Mouse (Mus musculus) heart, embryonic 11.5 days (tissue): Measurements from ENCODE around the gene Atp2b2. TPM values are rescaled to one million over a fixed set of nuclear protein-coding genes. Genes with fewer than 3 reads are reported as not detected.
A peak's percentile ranks its signal among the peaks of the same experiment; 100 is the strongest.

ENCODE experiments used
- ATAC-seq: fragments of 200-750 bp; cut with Nextera tagmentation; replicated peaks from 2 replicates; pipeline ENCODE4 v1.8.0; 2017; ENCODE audit warnings: moderate library complexity; ENCODE audit not compliant: insufficient number of reproducible peaks, low FRiP score, low TSS enrichment
- H3K27ac ChIP-seq: fragments of 300-500 bp; sonication (generic); 2 replicates; pipeline ENCODE4 v1.5.1; 2014; ENCODE audit warnings: mild to moderate bottlenecking, low read depth, low read length
- H3K27me3 ChIP-seq: fragments of 300-500 bp; sonication (generic); 2 replicates; pipeline ENCODE4 v1.6.1; 2014; ENCODE audit warnings: mild to moderate bottlenecking, low read length, mixed read lengths; ENCODE audit not compliant: control insufficient read depth, insufficient read depth
- H3K36me3 ChIP-seq: fragments of 300-500 bp; sonication (generic); 2 replicates; pipeline ENCODE4 v1.6.1; 2014; ENCODE audit warnings: mild to moderate bottlenecking, low read length, moderate library complexity, mixed read lengths; ENCODE audit not compliant: control insufficient read depth, insufficient read depth
- H3K4me1 ChIP-seq: fragments of 300-500 bp; sonication (generic); 2 replicates; pipeline ENCODE4 v1.6.1; 2014; ENCODE audit warnings: low read length; ENCODE audit not compliant: control insufficient read depth, insufficient read depth
- H3K4me2 ChIP-seq: fragments of 300-500 bp; sonication (generic); 2 replicates; pipeline ENCODE4 v1.6.1; 2014; ENCODE audit warnings: mild to moderate bottlenecking, moderate library complexity
- H3K4me3 ChIP-seq: fragments of 300-500 bp; sonication (generic); 2 replicates; pipeline ENCODE4 v1.5.1; 2014; ENCODE audit warnings: low read depth, low read length
- H3K9ac ChIP-seq: fragments of 300-500 bp; sonication (generic); 2 replicates; pipeline ENCODE4 v1.6.1; 2014; ENCODE audit warnings: mild to moderate bottlenecking, low read depth, low read length, moderate library complexity
- H3K9me3 ChIP-seq: fragments of 300-500 bp; sonication (generic); replicated peaks from 2 replicates; pipeline ENCODE4 v1.6.1; 2016; ENCODE audit warnings: low read length; ENCODE audit not compliant: control insufficient read depth
- WGBS: fragments of 180-500 bp; shearing (Covaris S2); extraction: QIAGEN DNeasy Blood & Tissue Kit; methylation state at CpG from one replicate; pipeline ENCODE4 v1.1.7; 2014; ENCODE audit not compliant: insufficient replicate concordance; 5-methylcytosine and 5-hydroxymethylcytosine counted together
- polyA plus RNA-seq: library from polyadenylated mRNA; unstranded; fragments of >200 nt; fragmentation: Nextera tagmentation; extraction: Ambion mirVana; gene quantifications from 2 replicates; pipeline ENCODE4 v1.2.1, GENCODE M21; 2014

Gene Atp2b2
- polyA plus RNA-seq, 1 experiment from 2014 or later = 0.40 TPM

- Histone ChIP-seq H3K36me3 (no peaks in the 10 kb centered on the region), H3K9me3 (no peaks in the 10 kb centered on the region), H3K27me3 (peaks cover 9% of the 10 kb centered on the region; the same call in 1 of the 2 replicates), H3K4me1 (peaks cover 32% of the 10 kb centered on the region), H3K4me3 (no peak overlapping the region), H3K9ac (no peak overlapping the region), H3K27ac (peak overlapping the region; percentile 66), H3K4me2 (peak overlapping the region; percentile 5; the same call in 1 of the 2 replicates)
- peak; percentile 80 for ATAC-seq
- WGBS = 14% methylated on average over 4 of the region's 4 CpGs
Observed at GRCm38 (mm10) chr6:113795241-113795702, 247.1 kb downstream of the Atp2b2 start.

DNA sequence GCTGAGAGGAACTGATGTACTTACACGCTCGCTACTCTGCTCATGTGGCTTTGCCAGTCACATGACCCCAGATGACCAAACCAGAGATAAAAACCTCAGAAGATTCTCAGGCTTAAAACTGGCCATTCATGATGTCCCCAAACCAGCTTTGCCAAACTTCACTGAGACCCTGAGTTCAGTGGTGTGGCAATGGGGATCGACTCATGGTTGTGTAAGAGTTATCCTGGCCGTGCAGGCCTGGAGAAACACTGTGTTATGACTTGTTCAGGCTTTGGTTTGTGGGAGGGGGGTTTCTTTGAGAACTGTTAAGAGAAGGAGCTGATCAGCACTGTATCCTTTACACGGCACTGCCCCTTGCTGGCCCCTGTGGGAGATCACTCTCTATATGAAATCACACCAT lies 250.0 kb downstream of the Atp2b2 start:
- Histone ChIP-seq H3K4me1 (peaks cover 23% of the 10 kb centered on the region), H3K9me3 (no peaks in the 10 kb centered on the region), H3K36me3 (no peaks in the 10 kb centered on the region), H3K27me3 (0 out of 2 replicates have a peak, but pooled peaks cover 8% of the 10 kb centered on the region), H3K9ac (no peak overlapping the region), H3K27ac (no peak overlapping the region), H3K4me3 (no peak overlapping the region), H3K4me2 (no peak overlapping the region)
- ATAC-seq = no peak
- WGBS = 63% methylated on average over 5 of the region's 5 CpGs

DNA sequence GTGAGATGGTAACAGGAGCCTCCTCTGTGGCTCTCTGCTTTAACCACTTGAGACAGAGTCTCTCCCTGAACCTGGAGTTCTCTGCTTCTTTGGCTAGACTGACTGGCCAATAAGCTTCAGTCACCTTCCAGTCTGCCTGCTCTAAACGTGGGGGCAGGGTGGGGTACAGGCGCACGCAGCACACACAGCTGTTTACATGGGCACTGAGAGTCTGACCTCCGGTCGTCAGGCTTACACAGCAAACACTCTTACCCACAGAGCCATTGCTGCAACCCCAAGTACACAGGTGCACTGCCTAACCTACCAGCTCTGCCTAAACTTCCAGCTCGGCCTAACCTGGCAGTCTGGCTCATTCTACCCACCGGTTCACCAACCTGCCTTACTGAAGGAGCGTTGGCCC lies 251.4 kb downstream of the Atp2b2 start:
- no peak overlapping the region for H3K27ac ChIP-seq
- no peak overlapping the region for H3K4me2 ChIP-seq

GRCm38 (mm10) chr6:113787459-113787968 lies 254.9 kb downstream of the Atp2b2 start:
- Histone ChIP-seq H3K36me3 (no peaks in the 10 kb centered on the region), H3K4me1 (no peaks in the 10 kb centered on the region), H3K9ac (no peak overlapping the region), H3K27ac (no peak overlapping the region), H3K4me3 (no peak overlapping the region), H3K27me3 (no peaks in the 10 kb centered on the region), H3K4me2 (no peak overlapping the region), H3K9me3 (no peaks in the 10 kb centered on the region)
- no peak for ATAC-seq
- 50% methylated on average over 6 of the region's 6 CpGs for WGBS

More for the DNA sequence above, 251.4 kb downstream of the Atp2b2 start:
- 74% methylated on average over 8 of the region's 8 CpGs for WGBS
- ATAC-seq = no peak
- H3K4me1 ChIP-seq = peaks cover 16% of the 10 kb centered on the region
- no peaks in the 10 kb centered on the region for H3K36me3 ChIP-seq
- H3K9me3 ChIP-seq = no peaks in the 10 kb centered on the region
- no peak overlapping the region for H3K9ac ChIP-seq
- no peak overlapping the region for H3K4me3 ChIP-seq
- 0 out of 2 replicates have a peak, but pooled peaks cover 3% of the 10 kb centered on the region for H3K27me3 ChIP-seq

DNA sequence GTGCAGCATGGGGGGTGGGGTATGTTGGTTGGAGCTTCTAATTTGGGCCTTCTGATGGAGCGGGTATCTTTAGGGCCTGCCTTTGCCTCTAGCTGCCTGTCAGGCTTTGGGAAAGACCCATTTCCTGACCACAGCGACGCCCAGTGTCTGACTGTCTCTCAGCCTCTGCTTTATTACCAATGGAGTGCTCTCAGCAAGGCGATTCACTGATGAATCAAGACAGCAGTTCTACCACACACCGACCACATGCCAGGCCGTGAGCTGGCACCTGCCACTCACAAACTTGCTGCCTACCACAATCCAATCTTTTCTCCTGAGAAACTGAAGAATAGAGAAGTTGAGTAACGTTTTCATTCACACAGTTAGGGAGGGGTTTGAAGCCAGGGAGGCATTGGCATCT lies 256.8 kb downstream of the Atp2b2 start:
- no peak overlapping the region for H3K4me2 ChIP-seq
- H3K4me1 ChIP-seq = no peaks in the 10 kb centered on the region
- no peaks in the 10 kb centered on the region for H3K36me3 ChIP-seq
- H3K9ac ChIP-seq = no peak overlapping the region
- no peaks in the 10 kb centered on the region for H3K27me3 ChIP-seq
- ATAC-seq = no peak
- no peak overlapping the region for H3K4me3 ChIP-seq
- H3K27ac ChIP-seq = no peak overlapping the region
- 65% methylated on average over 7 of the region's 7 CpGs for WGBS
- no peaks in the 10 kb centered on the region for H3K9me3 ChIP-seq

GRCm38 (mm10) chr6:113778229-113778753 lies 264.1 kb downstream of the Atp2b2 start:
- 70% methylated on average over 7 of the region's 7 CpGs for WGBS
- no peak for ATAC-seq
- H3K36me3 ChIP-seq = no peaks in the 10 kb centered on the region
- peaks cover 4% of the 10 kb centered on the region; the same call in 1 of the 2 replicates for H3K27me3 ChIP-seq
- H3K27ac ChIP-seq = no peak overlapping the region
- H3K4me3 ChIP-seq = no peak overlapping the region
- H3K4me1 ChIP-seq = no peaks in the 10 kb centered on the region
- H3K9ac ChIP-seq = no peak overlapping the region
- H3K9me3 ChIP-seq = no peaks in the 10 kb centered on the region
- H3K4me2 ChIP-seq = no peak overlapping the region

DNA sequence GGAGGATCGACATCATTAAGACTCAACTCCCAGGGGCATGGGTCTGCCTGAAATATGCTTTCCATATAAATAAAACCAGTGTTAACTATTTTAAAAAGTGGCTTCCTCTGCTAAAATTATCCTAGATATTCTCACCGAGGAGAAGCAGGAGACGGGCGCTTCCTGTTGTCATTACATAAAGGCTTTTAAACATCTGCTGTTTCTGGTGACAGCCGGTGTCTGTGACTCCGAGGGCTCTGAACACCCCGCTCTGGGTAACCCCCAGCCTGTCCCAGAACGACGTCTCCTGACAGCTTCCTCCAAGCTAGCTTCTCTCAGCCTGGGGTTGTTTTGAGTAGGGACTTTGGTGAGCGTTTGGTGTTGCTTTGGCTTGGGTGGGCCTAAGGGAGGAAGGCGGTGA lies 273.6 kb downstream of the Atp2b2 start:
- no peaks in the 10 kb centered on the region for H3K36me3 ChIP-seq
- ATAC-seq = no peak
- H3K9me3 ChIP-seq = no peaks in the 10 kb centered on the region
- H3K9ac ChIP-seq = no peak overlapping the region
- WGBS = 65% methylated on average over 11 of the region's 11 CpGs
- H3K4me2 ChIP-seq = no peak overlapping the region
- no peak overlapping the region for H3K4me3 ChIP-seq
- H3K27me3 ChIP-seq = peaks cover 5% of the 10 kb centered on the region
- no peaks in the 10 kb centered on the region for H3K4me1 ChIP-seq
- H3K27ac ChIP-seq = no peak overlapping the region

DNA sequence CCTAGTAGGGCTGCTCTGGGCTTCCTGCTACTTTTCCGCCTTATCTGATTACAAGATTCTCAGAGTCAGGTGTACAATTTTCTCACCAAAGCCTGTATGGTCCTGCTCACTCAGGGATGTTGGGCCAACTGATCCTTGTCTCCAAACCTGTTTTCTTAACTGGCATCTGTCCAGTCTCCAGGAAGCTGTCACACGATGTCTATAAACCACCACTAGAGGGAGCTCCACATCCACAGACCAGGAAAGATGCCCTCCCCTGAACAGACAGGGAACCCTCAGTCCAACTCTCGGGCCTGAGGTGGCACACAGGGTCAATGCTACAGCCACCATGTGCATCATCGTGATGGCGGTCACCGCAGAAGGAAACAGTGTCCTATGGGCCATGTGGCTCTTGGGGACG lies 280.8 kb downstream of the Atp2b2 start:
- no peak for ATAC-seq
- no peaks in the 10 kb centered on the region for H3K36me3 ChIP-seq
- H3K4me1 ChIP-seq = no peaks in the 10 kb centered on the region
- H3K4me3 ChIP-seq = no peak overlapping the region
- no peak overlapping the region for H3K4me2 ChIP-seq
- H3K9ac ChIP-seq = no peak overlapping the region
- WGBS = 21% methylated on average over 7 of the region's 7 CpGs
- H3K27ac ChIP-seq = no peak overlapping the region
- H3K9me3 ChIP-seq = no peaks in the 10 kb centered on the region
- H3K27me3 ChIP-seq = peaks cover 17% of the 10 kb centered on the region

DNA sequence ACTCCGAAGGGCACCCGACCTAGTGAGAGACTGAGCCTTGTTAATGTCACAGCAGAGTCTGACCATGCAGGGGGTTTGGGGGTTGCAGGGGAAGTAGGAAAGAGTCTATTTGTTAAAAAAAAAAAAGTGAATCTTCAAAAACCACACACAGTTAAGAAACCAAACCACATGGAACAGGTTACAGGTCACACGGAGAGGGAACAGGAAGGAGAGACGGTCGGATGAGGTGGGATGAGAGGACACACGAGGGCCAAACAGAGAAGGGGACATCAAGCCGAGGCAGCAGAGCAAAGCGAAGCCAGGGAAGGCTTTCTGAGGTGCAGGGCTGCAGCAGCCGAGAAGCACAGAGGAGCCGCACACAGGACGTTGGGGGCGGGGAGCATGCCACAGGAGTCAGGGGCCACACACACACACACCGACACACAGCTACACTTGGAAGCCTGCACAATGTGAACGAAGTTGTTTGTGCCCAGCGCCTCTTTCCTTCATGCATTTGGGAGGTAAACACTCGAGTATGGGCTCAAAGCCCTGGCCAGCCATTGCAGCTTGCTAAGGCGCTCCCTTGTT lies 293.2 kb downstream of the Atp2b2 start:
- H3K36me3 ChIP-seq = no peaks in the 10 kb centered on the region
- no peak for ATAC-seq
- WGBS = 55% methylated on average over 17 of the region's 17 CpGs

More for the DNA sequence above, 293.2 kb downstream of the Atp2b2 start:
- Histone ChIP-seq H3K4me3 (no peak overlapping the region), H3K4me2 (no peak overlapping the region), H3K4me1 (no peaks in the 10 kb centered on the region), H3K27ac (no peak overlapping the region), H3K9me3 (no peaks in the 10 kb centered on the region), H3K9ac (no peak overlapping the region), H3K27me3 (peaks cover 27% of the 10 kb centered on the region)
